Mouse (Mus musculus) layer of hippocampus, postnatal 36 days (tissue): ENCODE results near the gene Gm773. TPM values are rescaled to one million over a fixed set of nuclear protein-coding genes. Genes with fewer than 3 reads are reported as not detected.
"Not testable (repeated sequence)": the region's sequence is repeated elsewhere in the genome, so short reads cannot be mapped to it uniquely, and the experiment has no call there.

ENCODE experiments used
- DNase-seq, 2 experiments: peaks; one replicate each; pipeline ENCODE4 v3.0.0; 2022
- total RNA-seq, 2 experiments: library from RNA; stranded (reverse); gene quantifications; 2 replicates each; pipeline ENCODE4 v1.2.3; 2021

Gm773 gene
- total RNA-seq, result not detected

- no peak for DNase-seq
These were observed at the start of gene Gm773 for GRCm38 (mm10) chrX:56212771-56213170. Gene Gm773 (minus strand): TSS chrX:56212881.

GRCm38 (mm10) chrX:56186449-56186848 is 26.2 kb downstream of the Gm773 start:
- not testable (repeated sequence) for DNase-seq

GRCm38 (mm10) chrX:56151396-56151795 is 61.3 kb downstream of the Gm773 start:
- DNase-seq, result no peak

Other genes with a start within 250 kb of the Gm773 start
- gene 3830403N18Rik, start 76.3 kb downstream of the Gm773 start, total RNA-seq, result not detected
- 1 to 10 TPM; 4.1 to 4.5 TPM for gene Zfp449, start 133.5 kb upstream of the Gm773 start, total RNA-seq
- 10 to 100 TPM; 17.2 to 17.9 TPM for gene Smim10l2a, start 161.7 kb upstream of the Gm773 start, total RNA-seq
- not detected for gene Gm2174, start 235.1 kb upstream of the Gm773 start, total RNA-seq
- gene Ints6l, start 242.0 kb upstream of the Gm773 start, total RNA-seq, result 10 to 100 TPM; 30.3 to 35.6 TPM